Mouse (Mus musculus): ENCODE data around the gene Gad2. TPM values are rescaled to one million over a fixed set of nuclear protein-coding genes. Genes with fewer than 3 reads are reported as not detected.
A peak's percentile ranks its signal among the peaks of the same experiment; 100 is the strongest.
"Not testable (repeated sequence)": the region's sequence is repeated elsewhere in the genome, so short reads cannot be mapped to it uniquely, and the experiment has no call there.

The Gad2 gene
- total RNA-seq (2014; fragmentation: Nextera tagmentation) (not detected in 2 replicates), total RNA-seq (2017) (0.11 and 0.12 TPM in 2 replicates), polyA plus RNA-seq (2012) (not detected in 2 replicates)

- Histone ChIP-seq H3K4me3 (ENCODE audit: low read depth, low read length) (peak within 1 kb of the TSS; percentile 22), H3K27me3 (ENCODE audit: insufficient read depth, low read length) (peaks cover 41% of the 10 kb centered on the region), H3K36me3 (replicated peaks) (no peaks in the 10 kb centered on the region), H3K9me3 (replicated peaks) (peaks cover 9% of the 10 kb centered on the region), H3K4me1 (ENCODE audit: insufficient read depth, low read depth, low read length) (no peaks in the 10 kb centered on the region; the same call in 1 of the 2 replicates)
- ATAC-seq (ENCODE audit: extremely low read depth, insufficient number of reproducible peaks, low FRiP score, poor library complexity, severe bottlenecking) (no peak), DNase-seq (ENCODE audit: low spot score) (no peak)
- TF ChIP-seq GATA1 (IDR thresholded peaks at IDR 0.05; ENCODE audit: borderline replicate concordance, low read length) (no peak), GATA2 (IDR thresholded peaks at IDR 0.05; ENCODE audit: borderline replicate concordance, low read depth, low read length) (no peak), CTCF (IDR thresholded peaks at IDR 0.05; ENCODE audit: low read depth, low read length) (no peak), TAL1 (conservative IDR thresholded peaks at IDR 0.05; ENCODE audit: low read depth, low read length) (no peak), POLR2AphosphoS5 (IDR thresholded peaks at IDR 0.05; ENCODE audit: insufficient replicate concordance, low read depth, low read length) (no peak)
Measured at GRCm38 (mm10) chr2:22621828-22622731, at the start of gene Gad2. Gene Gad2 (plus strand): TSS chr2:22622205.

- not testable (repeated sequence) for H3K36me3 ChIP-seq (replicated peaks); H3K9me3 ChIP-seq (replicated peaks); H3K4me3 ChIP-seq (ENCODE audit: low read depth, low read length); DNase-seq (ENCODE audit: low spot score); H3K27me3 ChIP-seq (ENCODE audit: insufficient read depth, low read length); H3K4me1 ChIP-seq (ENCODE audit: insufficient read depth, low read depth, low read length)
- ATAC-seq (ENCODE audit: extremely low read depth, insufficient number of reproducible peaks, low FRiP score, poor library complexity, severe bottlenecking), result peak; percentile 41
Measured at GRCm38 (mm10) chr2:22587469-22588169, 34.4 kb upstream of the Gad2 start.

- peak; percentile 1 for ATAC-seq (ENCODE audit: extremely low read depth, insufficient number of reproducible peaks, low FRiP score, poor library complexity, severe bottlenecking)
- not testable (repeated sequence) for H3K36me3 ChIP-seq (replicated peaks); H3K9me3 ChIP-seq (replicated peaks); H3K4me3 ChIP-seq (ENCODE audit: low read depth, low read length); DNase-seq (ENCODE audit: low spot score); H3K4me1 ChIP-seq (ENCODE audit: insufficient read depth, low read depth, low read length); H3K27me3 ChIP-seq (ENCODE audit: insufficient read depth, low read length)
Measured at GRCm38 (mm10) chr2:22588170-22588541, 33.8 kb upstream of the Gad2 start.

GRCm38 (mm10) chr2:22588673-22589381 lies 33.2 kb upstream of the Gad2 start:
- not testable (repeated sequence) for H3K27me3 ChIP-seq (ENCODE audit: insufficient read depth, low read length); H3K4me3 ChIP-seq (ENCODE audit: low read depth, low read length); DNase-seq (ENCODE audit: low spot score); H3K36me3 ChIP-seq (replicated peaks); H3K4me1 ChIP-seq (ENCODE audit: insufficient read depth, low read depth, low read length); H3K9me3 ChIP-seq (replicated peaks)
- ATAC-seq (ENCODE audit: extremely low read depth, insufficient number of reproducible peaks, low FRiP score, poor library complexity, severe bottlenecking), result peak; percentile 31

DNA sequence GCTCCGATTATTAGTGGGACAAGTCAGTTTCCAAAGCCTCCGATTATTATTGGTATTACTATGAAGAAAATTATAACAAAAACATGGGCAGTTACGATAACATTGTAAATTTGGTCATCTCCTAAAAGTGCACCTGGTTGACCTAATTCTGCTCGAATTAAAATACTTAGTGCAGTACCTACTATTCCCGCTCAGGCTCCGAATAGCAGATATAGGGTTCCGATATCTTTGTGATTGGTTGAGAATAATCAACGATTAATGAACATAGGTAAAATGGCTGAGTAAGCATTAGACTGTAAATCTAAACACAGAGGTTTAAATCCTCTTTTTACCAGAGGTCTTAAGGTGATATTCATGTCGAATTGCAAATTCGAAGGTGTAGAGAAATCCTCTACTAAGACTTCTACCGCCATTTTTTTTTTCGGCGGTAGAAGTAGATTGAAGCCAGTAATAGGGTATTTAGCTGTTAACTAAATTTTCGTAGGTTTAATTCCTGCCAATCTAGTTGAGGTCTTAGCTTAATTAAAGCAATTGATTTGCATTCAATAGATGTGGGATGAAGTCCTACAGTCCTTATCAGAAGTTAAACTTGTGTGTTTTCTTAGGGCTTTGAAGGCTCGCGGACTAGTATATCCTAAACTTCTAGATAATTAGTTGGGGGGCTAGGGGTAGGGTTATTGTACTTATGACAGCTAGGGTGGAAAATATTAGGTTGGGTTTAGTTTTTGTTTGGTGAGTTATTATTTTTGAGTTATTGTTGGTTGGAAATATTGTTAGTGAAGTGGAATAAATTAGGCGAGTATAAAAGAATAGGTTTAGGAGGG lies 32.4 kb upstream of the Gad2 start:
- H3K4me1 ChIP-seq (ENCODE audit: insufficient read depth, low read depth, low read length); H3K9me3 ChIP-seq (replicated peaks); DNase-seq (ENCODE audit: low spot score); H3K4me3 ChIP-seq (ENCODE audit: low read depth, low read length); H3K36me3 ChIP-seq (replicated peaks); H3K27me3 ChIP-seq (ENCODE audit: insufficient read depth, low read length): not testable (repeated sequence)
- peak; percentile 37 for ATAC-seq (ENCODE audit: extremely low read depth, insufficient number of reproducible peaks, low FRiP score, poor library complexity, severe bottlenecking)

GRCm38 (mm10) chr2:22590206-22590490 lies 31.9 kb upstream of the Gad2 start:
- no peak overlapping the region for H3K4me3 ChIP-seq (ENCODE audit: low read depth, low read length)
- no peaks in the 10 kb centered on the region for H3K4me1 ChIP-seq (ENCODE audit: insufficient read depth, low read depth, low read length)
- no peaks in the 10 kb centered on the region for H3K36me3 ChIP-seq (replicated peaks)
- DNase-seq (ENCODE audit: low spot score) (no peak), ATAC-seq (ENCODE audit: extremely low read depth, insufficient number of reproducible peaks, low FRiP score, poor library complexity, severe bottlenecking) (no peak)
- TF ChIP-seq GATA1 (IDR thresholded peaks at IDR 0.05; ENCODE audit: borderline replicate concordance, low read length) (no peak), POLR2AphosphoS5 (IDR thresholded peaks at IDR 0.05; ENCODE audit: insufficient replicate concordance, low read depth, low read length) (no peak)
- no peaks in the 10 kb centered on the region for H3K9me3 ChIP-seq (replicated peaks)
- H3K27me3 ChIP-seq (ENCODE audit: insufficient read depth, low read length), result no peaks in the 10 kb centered on the region
